Mouse (Mus musculus) inflammation-experienced regulatory T-cells, adult 6 months (primary cell): ENCODE measurements around the gene Cstb. TPM values are rescaled to one million over a fixed set of nuclear protein-coding genes. Genes with fewer than 3 reads are reported as not detected.
"Not testable (repeated sequence)": the region's sequence is repeated elsewhere in the genome, so short reads cannot be mapped to it uniquely, and the experiment has no call there.

Source experiments
- ATAC-seq: one replicate; pipeline ENCODE4 v1.8.0; 2017
- polyA plus RNA-seq, 3 experiments: library from polyadenylated mRNA; unstranded; fragments of 100-300 nt; shearing (Covaris generic); gene quantifications; one replicate each; pipeline ENCODE4 v1.2.1; 2017

Cstb gene
- 100 to 1,000 TPM; 160 to 186 (median 183) TPM for polyA plus RNA-seq

GRCm38 (mm10) chr10:78425181-78426041 lies at the start of gene Cstb:
TSS of gene Cstb (plus strand) at chr10:78425669.
- peak; percentile 93 for ATAC-seq

- ATAC-seq: no peak
Observed at GRCm38 (mm10) chr10:78378516-78378915, 47.0 kb upstream of the Cstb start.

GRCm38 (mm10) chr10:78383567-78383966 lies 41.9 kb upstream of the Cstb start:
- no peak for ATAC-seq

DNA sequence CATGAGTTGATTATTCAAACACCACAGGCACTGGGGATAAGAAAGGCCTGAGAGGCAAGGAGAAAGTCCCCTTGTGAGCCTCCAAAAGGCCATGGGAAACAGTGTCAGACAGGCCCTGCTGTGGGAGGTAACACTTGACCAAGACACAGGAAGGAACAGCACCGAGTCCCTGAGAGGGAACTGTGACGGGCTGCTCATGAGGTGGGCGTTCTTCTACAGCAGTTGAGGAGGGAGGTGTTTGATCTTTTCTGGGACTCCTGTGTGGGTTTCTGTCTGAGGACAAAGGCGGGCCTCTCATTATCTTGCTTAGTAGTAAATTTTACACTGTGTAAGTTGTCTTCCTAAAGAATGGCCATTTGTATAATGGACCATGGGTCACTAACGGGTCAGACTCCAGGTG lies 39.9 kb upstream of the Cstb start:
- peak; percentile 63 for ATAC-seq

DNA sequence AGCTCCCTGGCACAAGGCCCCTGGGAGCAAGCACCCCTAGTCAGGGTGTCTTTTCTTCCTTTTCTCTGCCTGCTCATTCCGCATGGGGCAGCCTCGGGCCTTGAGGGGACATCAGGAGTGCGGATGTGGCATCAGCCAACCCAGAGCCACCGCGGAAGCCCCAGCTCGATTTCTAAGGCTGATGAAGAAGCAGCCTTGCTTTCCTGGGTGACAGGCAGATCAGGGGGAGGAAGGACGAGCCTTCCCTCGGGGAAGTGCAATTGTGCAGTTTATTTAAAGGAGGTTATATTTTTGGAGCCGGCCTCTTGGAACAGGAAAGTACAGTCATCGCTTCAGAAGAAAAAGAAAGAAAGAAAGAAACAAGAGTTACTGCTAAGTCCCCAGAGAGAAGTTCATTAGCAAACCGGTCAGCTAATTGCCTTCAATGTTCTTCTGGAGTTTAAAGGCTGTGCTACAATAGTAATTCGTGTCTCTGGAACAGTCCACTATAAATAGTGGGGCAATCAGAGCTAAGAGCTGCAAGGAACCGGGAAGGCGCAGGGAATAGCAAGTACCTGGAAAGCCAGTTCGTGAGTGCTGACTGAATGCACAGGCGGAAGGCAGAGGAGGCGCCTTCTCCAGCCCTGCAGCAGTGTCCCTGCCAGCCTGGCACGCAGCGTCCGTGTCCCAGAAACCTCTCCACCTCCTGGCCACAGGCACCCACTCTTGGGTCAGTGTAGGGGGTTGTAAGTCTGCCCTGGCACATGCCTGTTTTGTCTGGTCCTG lies 37.1 kb upstream of the Cstb start:
- no peak for ATAC-seq

- no peak for ATAC-seq
Observed at GRCm38 (mm10) chr10:78390982-78391470, 34.4 kb upstream of the Cstb start.

- peak; percentile 68 for ATAC-seq
Observed at GRCm38 (mm10) chr10:78392072-78392471, 33.4 kb upstream of the Cstb start.

DNA sequence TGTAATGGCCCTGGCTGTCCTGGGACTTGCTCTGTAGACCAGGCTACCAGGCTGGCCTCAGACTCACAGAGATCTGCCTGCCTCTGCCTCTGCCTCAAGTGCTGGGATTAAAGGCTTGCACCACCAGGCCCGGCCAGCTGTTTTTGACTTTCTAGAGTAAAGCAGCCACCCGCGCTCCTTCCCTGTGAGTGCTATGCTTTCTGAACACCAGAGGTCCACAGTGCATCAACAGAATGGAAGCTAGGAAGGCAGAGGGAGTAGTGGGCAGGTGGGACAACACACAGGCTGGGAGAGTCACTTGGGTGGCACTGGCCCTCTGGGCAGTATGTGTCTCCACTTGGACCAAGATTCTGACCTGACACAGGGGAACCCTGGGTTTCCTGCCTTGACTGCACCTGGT lies 30.1 kb upstream of the Cstb start:
- no peak for ATAC-seq

- ATAC-seq: peak; percentile 75
Observed at GRCm38 (mm10) chr10:78395819-78396624, 29.4 kb upstream of the Cstb start.

GRCm38 (mm10) chr10:78396625-78396885 lies 28.9 kb upstream of the Cstb start:
- peak; percentile 5 for ATAC-seq

DNA sequence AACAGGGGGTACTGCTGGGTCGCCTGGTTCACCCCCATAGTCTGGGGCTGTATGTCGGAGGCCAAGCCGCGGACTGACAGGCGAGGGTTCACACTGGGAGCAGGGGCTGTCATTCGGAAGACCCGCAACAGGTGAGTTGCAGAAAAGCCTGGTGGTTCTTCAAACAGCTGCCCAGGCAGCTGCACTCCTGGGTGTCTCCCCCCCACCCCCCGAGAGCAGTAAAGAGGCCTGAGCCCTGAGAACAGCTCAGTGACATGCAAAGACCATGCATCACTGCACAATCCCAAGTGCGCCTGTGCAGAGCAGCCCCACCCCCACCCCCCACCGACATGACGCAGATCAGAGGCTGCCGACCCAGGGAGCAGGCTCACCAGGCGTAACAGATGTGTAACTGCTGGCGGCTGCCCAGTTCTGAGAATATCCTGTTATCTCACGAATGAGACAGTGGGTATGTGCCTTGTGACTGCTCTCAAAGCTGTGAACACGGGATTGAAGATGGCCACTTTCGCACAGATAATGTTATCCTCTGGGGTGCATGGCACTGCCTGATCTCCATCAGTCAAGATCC lies 26.3 kb upstream of the Cstb start:
- ATAC-seq: peak; percentile 69

DNA sequence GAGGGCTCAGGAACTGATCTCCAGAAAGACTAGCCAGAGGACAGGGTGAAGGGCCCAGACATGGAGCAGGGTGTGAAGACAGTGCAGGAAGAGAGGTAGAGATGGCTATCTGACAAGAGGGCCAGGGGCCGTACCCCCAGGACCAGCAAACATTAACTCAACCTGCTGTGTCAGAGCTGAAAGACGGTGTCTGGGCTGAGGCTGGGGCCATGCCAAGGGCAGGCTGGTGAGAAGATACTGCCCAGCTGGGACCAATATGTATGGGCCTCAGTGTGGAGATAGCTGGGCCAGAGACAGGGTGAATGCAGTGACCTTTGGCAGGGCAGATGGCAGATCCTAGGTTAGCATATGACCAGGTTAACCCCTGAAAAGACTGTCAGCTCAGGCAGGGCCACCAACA lies 24.3 kb upstream of the Cstb start:
- no peak for ATAC-seq

DNA sequence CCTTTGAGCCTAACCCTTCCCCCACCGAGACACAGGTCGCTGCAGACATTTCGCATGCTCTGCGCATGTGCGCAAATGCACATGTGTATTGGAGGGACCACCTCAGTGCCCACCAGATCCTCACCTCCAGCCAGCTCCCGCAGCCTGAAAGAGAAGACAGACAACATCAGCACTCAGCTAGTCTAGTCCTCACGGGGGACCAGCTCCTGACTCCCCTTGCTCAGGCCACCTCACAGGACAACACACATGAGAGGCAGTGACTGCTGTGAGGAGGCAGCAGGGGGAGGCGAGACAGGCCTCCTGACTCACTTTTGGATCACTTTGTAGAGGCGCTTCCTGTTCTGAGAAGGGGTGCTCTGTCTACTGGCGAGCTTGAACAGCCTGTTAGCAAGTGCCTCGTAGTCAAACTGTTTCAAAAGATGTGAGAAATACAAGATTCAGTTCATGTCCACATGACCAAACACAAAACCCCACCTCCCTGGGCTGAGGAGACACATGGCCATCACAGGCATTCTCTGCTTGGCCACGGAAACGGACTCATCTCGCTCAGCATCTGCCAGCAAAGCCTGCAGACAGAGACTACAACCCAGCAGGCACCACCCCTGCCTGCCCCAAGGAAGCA lies 23.1 kb upstream of the Cstb start:
- peak; percentile 57 for ATAC-seq

- ATAC-seq: no peak
Observed at GRCm38 (mm10) chr10:78406152-78406551, 19.3 kb upstream of the Cstb start.

GRCm38 (mm10) chr10:78407132-78407531 lies 18.3 kb upstream of the Cstb start:
- no peak for ATAC-seq

DNA sequence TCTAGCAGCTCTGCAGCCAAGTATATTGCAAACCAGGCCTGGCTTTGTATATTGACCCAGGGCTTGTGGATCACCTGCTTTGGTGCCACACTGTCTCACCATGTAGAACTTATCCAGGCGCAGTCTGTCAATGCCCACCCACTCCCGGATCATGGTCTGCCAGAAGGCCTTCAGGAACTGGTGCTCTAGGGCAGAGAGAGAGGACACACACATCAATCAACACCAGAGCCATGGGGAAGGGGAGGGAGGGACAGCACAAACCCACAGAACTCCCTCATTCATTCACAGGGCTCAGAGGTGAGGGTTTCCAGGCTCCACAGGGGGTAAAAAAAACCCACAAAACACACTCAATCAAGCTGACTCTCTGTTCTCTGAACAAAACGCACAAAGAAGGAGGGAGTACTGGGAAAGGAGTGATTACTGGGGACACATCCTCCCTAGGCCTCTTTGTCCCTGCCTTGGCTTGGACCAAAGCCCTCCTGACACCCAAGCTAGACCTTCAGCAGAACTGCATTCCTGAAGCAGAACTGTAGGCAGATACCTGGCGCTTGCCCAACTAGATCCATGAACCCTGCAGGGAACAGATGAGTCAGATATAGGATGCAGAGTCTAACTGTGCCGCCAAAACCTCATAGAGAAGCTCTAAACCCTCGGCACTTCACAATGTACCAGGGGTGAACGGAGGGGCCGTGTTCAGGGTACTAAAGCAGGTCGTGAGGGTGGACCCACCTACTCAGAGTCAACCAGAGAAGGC lies 16.3 kb upstream of the Cstb start:
- ATAC-seq: no peak

DNA sequence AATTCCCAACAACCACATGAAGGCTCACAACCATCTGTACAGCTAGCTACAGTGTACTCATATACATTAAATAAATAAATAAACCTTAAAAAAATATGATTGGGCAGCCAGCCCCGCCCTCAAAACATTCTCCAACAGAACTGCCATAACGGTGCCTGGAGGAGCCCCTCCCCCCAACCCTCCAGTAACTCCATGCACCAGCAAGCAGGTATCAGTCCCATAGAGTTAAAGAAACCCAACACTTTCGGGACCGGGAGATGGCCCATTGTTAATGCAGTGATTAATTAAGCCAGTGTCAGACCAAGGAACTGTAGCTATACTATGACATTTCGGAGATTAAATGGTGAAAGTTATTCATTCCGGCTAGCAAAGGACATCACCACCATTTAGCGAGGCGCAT lies 13.6 kb upstream of the Cstb start:
- no peak for ATAC-seq

DNA sequence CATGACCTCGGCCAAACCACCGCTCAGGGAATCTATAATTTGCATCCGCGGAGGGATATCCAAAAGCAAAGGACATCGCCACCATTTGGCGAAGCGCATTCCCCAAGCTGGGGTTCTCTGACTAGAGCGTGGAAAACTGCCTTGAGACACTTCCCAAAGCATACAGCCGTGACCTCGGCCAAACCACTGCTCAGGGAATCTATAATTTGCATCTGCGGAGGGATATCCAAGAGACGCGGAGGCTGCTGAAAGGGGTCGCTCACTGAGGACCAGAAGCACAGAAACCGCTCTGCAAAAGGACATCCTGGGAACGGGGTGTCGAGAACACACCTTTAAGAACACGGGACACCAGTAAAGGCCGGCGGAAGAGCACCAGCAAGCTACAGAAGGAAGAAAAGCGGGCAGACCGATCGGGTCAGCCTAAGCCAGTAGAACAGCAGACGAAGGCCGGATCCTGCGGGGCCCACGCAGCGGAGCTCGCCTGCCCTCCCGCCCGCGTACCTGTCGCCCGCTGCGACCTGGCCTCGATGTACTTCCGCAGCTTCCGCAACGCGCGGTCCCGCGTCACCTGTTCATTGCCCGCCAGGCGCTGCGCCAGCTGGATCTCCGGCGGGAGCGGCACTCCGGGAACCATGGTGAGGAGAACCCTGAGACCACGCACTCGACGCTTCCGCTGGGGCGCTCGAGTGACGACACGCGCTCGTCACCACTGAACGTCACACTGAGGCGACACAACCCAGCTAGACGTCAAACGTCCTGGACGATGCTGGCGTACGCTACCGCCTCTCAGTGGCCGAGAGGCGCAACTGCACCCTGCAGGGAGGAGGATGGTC lies 12.9 kb upstream of the Cstb start, which contains the start of gene Rrp1:
Gene Rrp1 (minus strand): TSS at position 725 of the 833 bp plus-strand sequence.
- peak; percentile 98 for ATAC-seq

- ATAC-seq: no peak
Observed at GRCm38 (mm10) chr10:78413152-78413520, 12.3 kb upstream of the Cstb start.

DNA sequence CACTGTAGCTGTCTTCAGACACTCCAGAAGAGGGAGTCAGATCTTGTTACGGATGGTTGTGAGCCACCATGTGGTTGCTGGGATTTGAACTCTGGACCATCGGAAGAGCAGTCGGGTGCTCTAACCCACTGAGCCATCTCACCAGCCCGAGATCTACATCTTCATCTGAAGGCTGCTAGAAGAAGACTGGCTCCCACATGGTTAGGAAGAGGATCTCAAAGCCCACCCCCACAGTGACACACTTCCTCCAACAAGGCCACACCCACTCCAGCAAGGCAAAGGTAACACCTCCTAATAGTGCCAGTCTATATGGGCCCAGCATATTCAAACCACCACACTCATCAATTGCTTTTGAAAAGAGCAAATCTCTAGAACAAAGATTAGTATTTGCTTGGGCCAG lies 10.5 kb upstream of the Cstb start:
- ATAC-seq: not testable (repeated sequence)
